Mouse (Mus musculus) liver, embryonic 13.5 days (tissue): ENCODE measurements around the gene Taok3. TPM values are rescaled to one million over a fixed set of nuclear protein-coding genes. Genes with fewer than 3 reads are reported as not detected.

Experiments used
- ATAC-seq: fragments of 200-750 bp; cut with Nextera tagmentation; 2 replicates; pipeline ENCODE4 v1.8.0; 2017; ENCODE audit warnings: low read depth, mild to moderate bottlenecking, moderate number of reproducible peaks, moderate library complexity
- DNase-seq: peaks from one replicate; pipeline ENCODE4 v3.0.0; 2022
- H3K27ac ChIP-seq: fragments of 300-500 bp; sonication (generic); 2 replicates; pipeline ENCODE4 v1.5.1; 2015; ENCODE audit warnings: moderate library complexity, mild to moderate bottlenecking, inconsistent platforms
- H3K27me3 ChIP-seq: fragments of 300-500 bp; sonication (generic); 2 replicates; pipeline ENCODE4 v1.6.1; 2015; ENCODE audit warnings: mild to moderate bottlenecking, inconsistent platforms
- H3K36me3 ChIP-seq: fragments of 300-500 bp; sonication (generic); 2 replicates; pipeline ENCODE4 v1.6.1; 2015; ENCODE audit warnings: mild to moderate bottlenecking, inconsistent platforms
- H3K4me1 ChIP-seq: fragments of 300-500 bp; sonication (generic); replicated peaks from 2 replicates; pipeline ENCODE4 v1.6.1; 2015; ENCODE audit warnings: inconsistent platforms
- H3K4me2 ChIP-seq: fragments of 300-500 bp; sonication (generic); 2 replicates; pipeline ENCODE4 v1.6.1; 2015; ENCODE audit warnings: inconsistent platforms, mild to moderate bottlenecking, moderate library complexity
- H3K4me3 ChIP-seq: fragments of 300-500 bp; sonication (generic); replicated peaks from 2 replicates; pipeline ENCODE4 v1.5.1; 2015; ENCODE audit warnings: mild to moderate bottlenecking, inconsistent platforms
- H3K9ac ChIP-seq: fragments of 300-500 bp; sonication (generic); 2 replicates; pipeline ENCODE4 v1.6.1; 2015; ENCODE audit warnings: mild to moderate bottlenecking, inconsistent platforms
- H3K9me3 ChIP-seq: fragments of 300-500 bp; sonication (generic); replicated peaks from 2 replicates; pipeline ENCODE4 v1.6.1; 2016; ENCODE audit warnings: inconsistent platforms
- WGBS: fragments of 180-500 bp; shearing (Covaris S2); methylation state at CpG from one replicate; pipeline ENCODE4 v1.1.7; 2015; ENCODE audit not compliant: insufficient replicate concordance; 5-methylcytosine and 5-hydroxymethylcytosine counted together
- polyA plus RNA-seq: library from polyadenylated mRNA; unstranded; fragments of >200 nt; fragmentation: Nextera tagmentation; extraction: Ambion mirVana; gene quantifications from 2 replicates; pipeline ENCODE4 v1.2.1, GENCODE M21; 2015

Taok3 gene
- polyA plus RNA-seq, 1 experiment from 2014 or later: 49.3 TPM

DNA sequence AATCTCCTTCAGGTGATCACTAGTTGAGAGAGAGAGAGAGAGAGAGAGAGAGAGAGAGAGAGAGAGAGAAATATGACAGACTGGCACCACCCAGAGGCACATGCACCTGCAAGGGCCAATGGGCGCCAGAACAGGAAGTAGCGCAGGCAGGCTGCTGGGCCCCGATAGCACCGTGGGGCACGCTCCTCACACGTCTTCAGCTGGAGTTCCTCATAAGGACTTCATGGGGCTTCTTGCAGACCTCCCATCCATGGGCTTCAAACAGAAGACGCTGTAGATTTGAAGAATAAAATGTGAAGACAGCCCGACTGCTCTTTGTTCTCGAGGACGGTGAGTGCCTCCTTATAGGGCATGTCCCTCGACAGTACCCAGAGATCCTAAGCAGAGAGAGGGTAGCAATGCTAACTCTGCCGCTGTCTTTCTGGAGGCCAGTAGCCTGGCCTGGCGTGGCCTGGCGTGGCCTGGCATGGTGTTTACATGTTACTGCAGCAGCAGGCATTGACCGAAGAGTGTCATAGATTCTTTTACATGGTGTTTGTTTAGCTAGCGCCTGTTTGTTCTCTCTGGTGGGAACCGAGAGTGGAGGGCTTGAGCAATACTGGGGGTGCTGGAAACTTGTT lies 13.6 kb downstream of the Taok3 start:
- Histone ChIP-seq H3K36me3 (no peaks in the 10 kb centered on the region; the same call in 1 of the 2 replicates), H3K4me2 (peak overlapping the region; percentile 92), H3K9me3 (no peaks in the 10 kb centered on the region), H3K9ac (peak overlapping the region; percentile 87), H3K27ac (peak overlapping the region; percentile 99), H3K4me1 (peaks cover 77% of the 10 kb centered on the region), H3K27me3 (no peaks in the 10 kb centered on the region), H3K4me3 (peak overlapping the region; percentile 70)
- DNase-seq (peak; percentile 86), ATAC-seq (peak; percentile 80)
- 12% methylated on average over 17 of the region's 17 CpGs for WGBS

DNA sequence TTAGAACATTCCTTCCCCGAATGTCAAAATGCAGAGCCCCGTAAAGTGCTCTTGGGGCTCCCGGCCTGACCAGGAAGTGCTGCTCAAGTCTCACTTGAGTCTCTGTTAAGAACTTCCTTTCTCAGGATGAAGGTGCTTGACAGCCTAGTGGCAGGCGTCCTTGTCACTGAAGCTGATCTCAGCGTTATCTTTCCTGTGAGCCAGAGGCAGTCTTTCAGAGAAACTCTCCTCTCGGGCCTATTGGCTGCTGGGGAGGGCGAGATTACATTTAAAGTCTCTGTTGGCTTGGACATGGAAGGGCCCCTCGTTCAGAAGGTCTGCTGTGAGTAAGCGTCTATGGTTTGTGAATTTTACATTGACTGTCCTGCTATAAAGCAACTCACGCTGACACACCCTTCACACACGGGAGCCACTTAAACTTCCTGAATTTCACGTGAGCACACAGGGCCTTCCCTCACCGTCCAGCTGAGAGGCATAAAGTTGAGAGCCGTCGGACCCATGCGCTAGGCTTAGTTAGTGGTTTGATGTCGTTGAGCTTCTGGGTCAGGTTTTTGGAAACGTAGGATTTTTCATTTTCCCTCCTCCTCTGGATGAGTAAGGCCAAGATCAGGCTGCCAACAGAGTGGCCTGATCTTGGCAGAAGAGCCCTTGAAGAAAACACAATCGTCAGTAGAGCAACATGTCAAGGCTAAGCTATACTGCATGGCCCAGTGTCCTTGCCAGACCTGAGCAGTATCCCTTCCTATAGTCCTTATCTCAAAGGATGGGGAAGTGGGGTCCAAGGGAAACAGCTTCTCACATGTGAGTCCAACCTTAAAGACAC lies 14.3 kb downstream of the Taok3 start:
- H3K4me1 ChIP-seq: peaks cover 84% of the 10 kb centered on the region
- peak overlapping the region; percentile 70 for H3K4me3 ChIP-seq
- peak overlapping the region; percentile 87 for H3K9ac ChIP-seq
- no peaks in the 10 kb centered on the region for H3K36me3 ChIP-seq
- ATAC-seq (peak; percentile 53), DNase-seq (peak; percentile 72)
- peak overlapping the region; percentile 99 for H3K27ac ChIP-seq
- no peaks in the 10 kb centered on the region for H3K9me3 ChIP-seq
- H3K4me2 ChIP-seq: peak overlapping the region; percentile 92
- 8% methylated on average over 19 of the region's 19 CpGs for WGBS
- no peaks in the 10 kb centered on the region for H3K27me3 ChIP-seq

DNA sequence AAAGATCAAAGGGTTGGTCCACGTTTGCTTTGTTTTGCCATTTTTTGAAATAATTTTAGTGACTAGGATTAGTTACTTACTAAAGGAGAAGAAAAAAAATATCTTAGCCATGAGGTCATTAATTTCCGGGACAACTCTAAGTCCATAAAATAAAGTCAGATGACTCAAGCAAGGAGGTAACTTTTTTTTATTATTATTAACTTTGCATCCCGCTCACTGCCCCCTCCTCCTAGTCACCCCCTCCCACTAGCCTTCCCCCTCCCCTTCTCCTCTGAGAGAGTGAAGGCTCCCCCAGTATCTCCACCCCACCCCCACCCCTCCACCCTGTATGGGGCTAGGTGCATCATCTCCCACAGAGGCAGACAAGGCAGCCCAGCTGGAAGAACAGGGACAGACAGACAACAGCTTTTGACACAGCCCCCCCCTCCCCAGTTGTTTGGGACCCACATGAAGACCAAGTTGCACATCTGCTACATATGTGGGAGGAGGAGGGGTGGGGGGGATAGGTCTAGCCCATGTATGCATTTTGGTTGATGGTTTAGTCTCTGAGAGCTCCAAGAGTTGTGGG lies 15.0 kb downstream of the Taok3 start:
- peaks cover 91% of the 10 kb centered on the region for H3K4me1 ChIP-seq
- H3K27ac ChIP-seq: peak overlapping the region; percentile 99
- peak overlapping the region; percentile 87 for H3K9ac ChIP-seq
- ATAC-seq (no peak), DNase-seq (no peak)
- no peaks in the 10 kb centered on the region for H3K27me3 ChIP-seq
- 14% methylated on average over 3 of the region's 3 CpGs for WGBS
- H3K4me2 ChIP-seq: peak overlapping the region; percentile 92
- H3K4me3 ChIP-seq: peak overlapping the region; percentile 70
- no peaks in the 10 kb centered on the region for H3K9me3 ChIP-seq
- no peaks in the 10 kb centered on the region; the same call in 1 of the 2 replicates for H3K36me3 ChIP-seq

DNA sequence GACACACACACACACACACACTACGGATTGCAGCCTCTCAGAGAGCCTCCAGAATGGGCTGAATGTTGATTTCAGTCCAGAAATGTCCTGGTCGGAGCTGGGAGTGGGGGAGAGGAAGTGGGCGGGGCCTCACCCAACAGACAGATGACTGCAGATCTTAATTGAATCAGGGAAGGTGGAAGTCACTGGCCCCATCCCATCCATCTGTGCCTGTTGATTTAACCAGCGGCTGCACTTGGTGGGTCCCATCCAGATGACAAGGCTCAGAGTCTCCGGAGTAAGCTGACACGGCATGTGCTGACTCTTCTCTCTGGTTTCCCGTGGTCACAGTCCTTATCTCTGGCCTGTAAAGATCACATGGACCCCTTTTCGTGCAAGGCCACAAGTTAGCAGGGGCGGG lies 15.9 kb downstream of the Taok3 start:
- Histone ChIP-seq H3K9me3 (no peaks in the 10 kb centered on the region), H3K27me3 (no peaks in the 10 kb centered on the region), H3K4me2 (peak overlapping the region; percentile 92), H3K4me1 (peaks cover 96% of the 10 kb centered on the region), H3K36me3 (no peaks in the 10 kb centered on the region; the same call in 1 of the 2 replicates), H3K4me3 (peak overlapping the region; percentile 70), H3K27ac (peak overlapping the region; percentile 99), H3K9ac (peak overlapping the region; percentile 87)
- WGBS: 1% methylated on average over 9 of the region's 9 CpGs
- DNase-seq (peak; percentile 67), ATAC-seq (peak; percentile 19)

DNA sequence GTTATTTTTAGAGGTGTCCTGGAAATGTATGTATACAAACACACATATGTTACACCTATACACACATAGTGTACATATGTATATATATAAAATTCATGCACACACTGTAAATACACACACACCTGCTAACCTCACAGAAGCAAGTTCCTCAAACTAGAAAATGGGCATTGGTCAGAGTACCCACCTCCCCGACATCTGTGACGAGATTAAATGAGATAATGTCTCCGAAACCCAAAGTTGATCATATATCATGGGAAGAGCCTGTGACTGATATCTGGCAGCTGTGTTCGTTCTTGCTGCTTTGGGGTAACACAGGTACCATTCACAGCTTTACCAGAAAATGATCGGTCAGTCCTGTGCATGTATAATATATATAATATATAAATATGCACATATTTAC lies 16.6 kb downstream of the Taok3 start:
- DNase-seq (no peak), ATAC-seq (no peak)
- H3K4me2 ChIP-seq: peak overlapping the region; percentile 92
- 29% methylated on average over 5 of the region's 5 CpGs for WGBS
- peaks cover 4% of the 10 kb centered on the region for H3K36me3 ChIP-seq
- peaks cover 97% of the 10 kb centered on the region for H3K4me1 ChIP-seq
- no peaks in the 10 kb centered on the region for H3K27me3 ChIP-seq
- H3K4me3 ChIP-seq: peak overlapping the region; percentile 70
- peak overlapping the region; percentile 99 for H3K27ac ChIP-seq
- no peaks in the 10 kb centered on the region for H3K9me3 ChIP-seq
- H3K9ac ChIP-seq: peak overlapping the region; percentile 87

DNA sequence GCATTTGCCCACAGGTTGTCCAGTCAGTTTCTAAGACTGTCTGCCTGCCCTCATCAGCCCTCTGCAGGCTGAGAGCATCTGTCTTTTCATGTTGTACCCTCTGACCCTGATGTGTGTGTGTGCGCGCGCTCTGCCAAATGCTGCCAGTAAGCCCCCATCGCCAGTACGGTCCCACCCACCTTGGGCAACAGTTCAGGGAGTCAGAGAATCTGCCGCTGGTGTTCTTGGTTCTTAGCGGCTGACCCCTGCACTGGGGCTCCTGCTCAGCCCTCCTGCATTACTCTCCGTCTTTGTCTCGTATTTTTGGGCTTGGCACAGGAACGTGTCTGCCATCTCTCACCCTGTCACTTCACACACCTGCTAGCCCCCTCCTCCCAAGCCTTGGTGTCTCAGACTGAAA lies 17.1 kb downstream of the Taok3 start:
- H3K27me3 ChIP-seq: no peaks in the 10 kb centered on the region
- peak overlapping the region; percentile 70 for H3K4me3 ChIP-seq
- peak overlapping the region; percentile 87 for H3K9ac ChIP-seq
- H3K4me2 ChIP-seq: peak overlapping the region; percentile 92
- no peaks in the 10 kb centered on the region for H3K9me3 ChIP-seq
- H3K36me3 ChIP-seq: peaks cover 5% of the 10 kb centered on the region
- no peak for ATAC-seq
- H3K4me1 ChIP-seq: peaks cover 99% of the 10 kb centered on the region
- WGBS: 44% methylated on average over 10 of the region's 10 CpGs
- H3K27ac ChIP-seq: peak overlapping the region; percentile 99
- no peak for DNase-seq

DNA sequence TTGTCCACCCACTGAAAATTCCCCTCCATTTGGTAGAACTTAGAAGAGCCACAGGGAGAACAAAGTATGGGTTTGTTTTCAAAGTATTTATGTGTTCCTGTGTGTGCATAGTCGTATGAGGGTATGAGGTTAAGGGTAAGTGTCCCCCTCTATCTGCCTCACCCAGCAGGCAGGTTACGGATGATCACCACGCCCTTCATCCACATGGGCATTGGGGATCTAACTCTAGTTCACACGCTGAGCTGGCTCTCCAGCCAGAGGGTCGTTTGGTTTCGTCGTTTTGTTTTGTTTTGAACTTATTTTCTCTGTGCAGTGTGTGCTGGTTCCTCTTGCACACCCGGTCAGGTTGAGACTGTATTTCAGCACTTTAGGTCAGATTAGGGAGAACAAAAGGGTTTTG lies 17.7 kb downstream of the Taok3 start:
- Histone ChIP-seq H3K4me2 (peak overlapping the region; percentile 92), H3K27ac (peak overlapping the region; percentile 99), H3K9me3 (no peaks in the 10 kb centered on the region), H3K36me3 (peaks cover 10% of the 10 kb centered on the region), H3K9ac (peak overlapping the region; percentile 87), H3K4me3 (peak overlapping the region; percentile 70), H3K4me1 (peaks cover 99% of the 10 kb centered on the region), H3K27me3 (no peaks in the 10 kb centered on the region)
- WGBS: 16% methylated on average over 8 of the region's 8 CpGs
- ATAC-seq (peak; percentile 57), DNase-seq (peak; percentile 69)

DNA sequence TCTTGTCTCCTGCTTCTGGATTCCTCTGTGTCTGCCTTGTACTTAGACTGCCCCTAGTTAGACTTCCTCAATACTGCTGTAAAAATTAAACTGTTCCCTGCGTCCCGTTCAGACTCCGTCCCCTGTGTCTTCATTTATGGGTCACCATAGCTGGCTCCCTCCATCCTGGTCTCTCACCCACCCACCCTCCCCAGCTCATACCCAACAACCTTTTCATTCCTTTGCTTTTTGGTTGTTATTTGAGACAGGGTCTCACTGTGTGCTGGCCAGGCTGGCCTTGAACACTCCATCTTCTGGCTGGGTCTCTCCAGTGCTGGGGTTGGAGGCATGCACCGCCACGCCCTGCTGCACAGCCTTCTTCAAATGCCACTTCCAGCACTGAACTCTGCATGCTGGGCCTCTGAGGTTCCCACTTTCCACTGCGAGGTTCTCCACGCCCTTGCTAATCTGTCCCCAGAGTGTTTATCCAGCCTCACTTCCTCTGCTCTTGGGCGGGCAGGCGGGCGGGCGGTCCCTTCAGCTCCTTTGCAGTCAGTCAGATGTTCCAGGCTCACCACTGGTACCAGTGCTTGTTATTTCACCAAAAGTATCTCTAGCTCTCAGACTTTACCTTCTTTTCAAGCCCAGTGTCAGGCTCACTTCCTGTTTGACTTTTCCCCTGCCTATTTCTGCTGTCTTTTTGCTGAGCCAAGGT lies 18.5 kb downstream of the Taok3 start:
- ATAC-seq (peak; percentile 85), DNase-seq (peak; percentile 84)
- H3K9me3 ChIP-seq: no peaks in the 10 kb centered on the region
- H3K9ac ChIP-seq: peak overlapping the region; percentile 87
- peak overlapping the region; percentile 99 for H3K27ac ChIP-seq
- peak overlapping the region; percentile 70 for H3K4me3 ChIP-seq
- WGBS: 8% methylated on average over 11 of the region's 11 CpGs
- peaks cover 16% of the 10 kb centered on the region for H3K36me3 ChIP-seq
- H3K4me2 ChIP-seq: peak overlapping the region; percentile 92
- peaks cover 97% of the 10 kb centered on the region for H3K4me1 ChIP-seq
- H3K27me3 ChIP-seq: no peaks in the 10 kb centered on the region

DNA sequence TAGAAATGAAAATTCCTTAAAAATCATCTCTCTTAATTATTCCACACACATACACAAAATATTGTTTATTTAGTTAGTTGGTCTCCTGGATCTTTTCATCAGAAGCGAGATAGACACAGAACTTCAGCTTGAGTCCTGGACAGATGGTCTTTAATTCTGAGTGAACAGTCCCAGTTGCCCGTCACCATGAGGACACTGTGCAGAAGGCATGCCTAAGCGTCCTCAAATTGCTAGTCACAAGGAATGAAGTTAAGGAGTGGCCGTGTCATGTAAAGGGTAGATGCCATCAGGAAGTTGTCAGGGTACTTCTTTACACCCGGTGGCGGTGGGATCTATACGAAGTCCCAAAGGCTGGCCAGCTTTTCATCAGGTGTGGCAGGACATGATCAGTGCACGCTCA lies 19.9 kb downstream of the Taok3 start:
- Histone ChIP-seq H3K4me1 (peaks cover 97% of the 10 kb centered on the region), H3K27me3 (no peaks in the 10 kb centered on the region), H3K4me3 (0 out of 2 replicates have a peak overlapping the region, but pooled peaks have one; percentile 3), H3K27ac (peak overlapping the region; percentile 99), H3K9me3 (no peaks in the 10 kb centered on the region), H3K9ac (peak overlapping the region; percentile 49), H3K4me2 (peak overlapping the region; percentile 38; the same call in 1 of the 2 replicates), H3K36me3 (peaks cover 28% of the 10 kb centered on the region)
- ATAC-seq: no peak
- DNase-seq: no peak
- WGBS: 62% methylated on average over 8 of the region's 8 CpGs

DNA sequence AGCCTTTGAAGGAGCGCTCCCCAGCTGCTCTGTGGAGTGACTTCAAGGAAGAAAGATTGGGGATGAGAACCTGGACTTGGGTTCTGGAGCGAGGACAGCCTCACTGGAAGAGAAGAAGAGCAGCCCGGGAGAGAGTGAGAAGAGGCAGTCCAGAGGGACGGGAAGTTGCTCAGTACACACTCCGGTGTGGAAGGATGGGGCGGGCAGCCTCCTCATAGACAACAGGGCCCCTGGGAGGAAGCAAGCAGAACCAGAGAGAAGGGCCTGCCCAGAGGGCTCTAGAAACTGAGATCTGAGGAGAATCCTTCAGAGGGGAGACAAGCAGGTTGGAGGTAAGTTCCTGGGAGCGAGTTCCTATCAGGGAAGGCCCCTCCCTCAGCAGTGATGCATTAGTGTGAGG lies 20.4 kb downstream of the Taok3 start:
- H3K4me2 ChIP-seq: peak overlapping the region; percentile 38; the same call in 1 of the 2 replicates
- peaks cover 97% of the 10 kb centered on the region for H3K4me1 ChIP-seq
- no peak overlapping the region for H3K4me3 ChIP-seq
- DNase-seq: no peak
- H3K27me3 ChIP-seq: no peaks in the 10 kb centered on the region
- no peak for ATAC-seq
- H3K9me3 ChIP-seq: no peaks in the 10 kb centered on the region
- H3K36me3 ChIP-seq: peaks cover 33% of the 10 kb centered on the region
- peak overlapping the region; percentile 99 for H3K27ac ChIP-seq
- 53% methylated on average over 7 of the region's 7 CpGs for WGBS
- H3K9ac ChIP-seq: peak overlapping the region; percentile 49

DNA sequence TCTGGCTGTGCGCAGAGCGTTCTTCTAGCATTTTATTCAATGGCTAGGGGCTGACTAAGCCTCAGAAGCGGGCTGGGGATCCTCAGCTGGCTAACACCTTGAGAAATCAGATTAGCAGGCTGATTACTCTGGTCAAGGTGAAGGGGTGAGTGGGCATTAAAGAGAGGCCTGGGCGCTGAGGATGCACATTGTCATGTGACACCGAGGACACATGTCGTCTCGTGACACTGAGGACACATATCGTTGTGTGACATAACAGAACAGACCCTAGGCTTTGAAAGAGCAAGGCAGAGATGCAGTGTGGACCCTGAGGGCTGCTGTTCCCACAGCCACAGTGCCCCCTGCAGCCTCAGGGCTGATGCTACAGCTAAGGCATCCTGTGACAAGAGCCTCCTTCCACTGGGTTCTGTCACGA lies 23.8 kb downstream of the Taok3 start:
- 52% methylated on average over 9 of the region's 9 CpGs for WGBS
- ATAC-seq: peak; percentile 49
- Histone ChIP-seq H3K4me2 (no peak overlapping the region), H3K27me3 (no peaks in the 10 kb centered on the region), H3K36me3 (peaks cover 49% of the 10 kb centered on the region), H3K4me3 (no peak overlapping the region), H3K9ac (no peak overlapping the region), H3K9me3 (peaks cover 10% of the 10 kb centered on the region), H3K4me1 (peaks cover 82% of the 10 kb centered on the region), H3K27ac (peak overlapping the region; percentile 9; the same call in 1 of the 2 replicates)
- DNase-seq: no peak
